Mouse (Mus musculus) intestine, embryonic 14.5 days (tissue): ENCODE measurements around the gene Ptprf. TPM values are rescaled to one million over a fixed set of nuclear protein-coding genes. Genes with fewer than 3 reads are reported as not detected.

Experiments
- ATAC-seq: fragments of 200-750 bp; cut with Nextera tagmentation; replicated peaks from 2 replicates; pipeline ENCODE4 v1.8.0; 2017; ENCODE audit warnings: low read depth, moderate number of reproducible peaks, moderate TSS enrichment, moderate library complexity; ENCODE audit not compliant: low FRiP score, low TSS enrichment
- DNase-seq: peaks from one replicate; pipeline ENCODE4 v3.0.0-alpha.2; 2018; ENCODE audit warnings: low spot score
- H3K27ac ChIP-seq: fragments of 300-500 bp; sonication (generic); 2 replicates; pipeline ENCODE4 v1.5.1; 2014; ENCODE audit warnings: low read depth, mild to moderate bottlenecking, control low read depth
- H3K27me3 ChIP-seq: fragments of 300-500 bp; sonication (generic); replicated peaks from 2 replicates; pipeline ENCODE4 v1.6.1; 2014; ENCODE audit warnings: low read length, control low read depth; ENCODE audit not compliant: control insufficient read depth, insufficient read depth
- H3K36me3 ChIP-seq: fragments of 300-500 bp; sonication (generic); 2 replicates; pipeline ENCODE4 v1.6.1; 2014; ENCODE audit warnings: low read length, control low read depth; ENCODE audit not compliant: control insufficient read depth, insufficient read depth
- H3K4me1 ChIP-seq: fragments of 300-500 bp; sonication (generic); replicated peaks from 2 replicates; pipeline ENCODE4 v1.6.1; 2014; ENCODE audit warnings: low read length, control low read depth, mixed read lengths; ENCODE audit not compliant: control insufficient read depth, insufficient read depth
- H3K4me2 ChIP-seq: fragments of 300-500 bp; sonication (generic); 2 replicates; pipeline ENCODE4 v1.6.1; 2014; ENCODE audit warnings: low read length
- H3K4me3 ChIP-seq: fragments of 300-500 bp; sonication (generic); 2 replicates; pipeline ENCODE4 v1.5.1; 2014; ENCODE audit warnings: low read depth, low read length, control low read depth, mixed read lengths
- H3K9ac ChIP-seq: fragments of 300-500 bp; sonication (generic); 2 replicates; pipeline ENCODE4 v1.6.1; 2014; ENCODE audit warnings: mild to moderate bottlenecking, low read length
- H3K9me3 ChIP-seq: fragments of 300-500 bp; sonication (generic); 2 replicates; pipeline ENCODE4 v1.6.1; 2016; ENCODE audit warnings: low read length, control low read depth; ENCODE audit not compliant: control insufficient read depth
- WGBS: fragments of 180-500 bp; shearing (Covaris S2); extraction: QIAGEN DNeasy Blood & Tissue Kit; methylation state at CpG from one replicate; pipeline ENCODE4 v1.1.7; 2014; 5-methylcytosine and 5-hydroxymethylcytosine counted together
- polyA plus RNA-seq: library from polyadenylated mRNA; unstranded; fragments of >200 nt; fragmentation: Nextera tagmentation; extraction: Ambion mirVana; gene quantifications from 2 replicates; pipeline ENCODE4 v1.2.1, GENCODE M21; 2014

Gene Ptprf
- polyA plus RNA-seq, 1 experiment from 2014 or later: 73.6 TPM

DNA sequence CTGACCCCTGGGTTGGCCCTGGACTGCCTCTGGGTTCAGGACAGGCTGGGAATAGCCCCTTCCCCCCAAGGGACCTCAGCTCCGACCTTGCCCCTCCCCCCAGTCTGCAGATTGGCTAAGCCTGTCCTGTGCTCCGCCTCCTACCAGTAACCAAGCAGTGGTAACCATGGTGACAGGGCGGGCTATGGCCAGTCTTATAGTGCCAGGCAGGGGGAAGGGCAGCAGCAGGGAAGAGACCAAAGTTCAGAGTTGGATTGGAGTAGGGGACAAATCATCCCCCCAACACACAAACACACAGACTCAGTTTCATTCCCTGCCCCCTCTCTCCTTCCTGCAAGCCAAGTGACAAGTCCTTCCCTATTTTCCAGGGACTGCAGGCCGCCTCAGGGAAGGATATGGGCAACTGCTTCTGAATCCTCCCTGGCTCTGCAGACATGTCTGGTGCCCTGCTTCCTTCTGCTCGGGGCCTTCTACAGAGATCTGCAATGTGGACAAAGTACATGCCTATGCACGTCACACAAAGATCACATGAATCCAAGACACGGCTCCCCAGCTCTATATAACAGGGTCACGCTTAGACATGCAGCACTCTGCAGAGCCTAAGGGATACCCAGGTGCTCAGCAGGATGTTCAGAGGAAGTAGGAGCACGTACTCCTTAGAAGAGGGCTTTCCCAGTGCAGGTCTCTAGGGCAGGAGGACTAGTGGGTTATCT lies 14.5 kb downstream of the Ptprf start:
- 19% methylated on average over 9 of the region's 9 CpGs for WGBS
- H3K27ac ChIP-seq: peak overlapping the region; percentile 69
- peak overlapping the region; percentile 26 for H3K4me2 ChIP-seq
- peaks cover 39% of the 10 kb centered on the region for H3K4me1 ChIP-seq
- no peak overlapping the region for H3K9ac ChIP-seq
- peaks cover 28% of the 10 kb centered on the region for H3K36me3 ChIP-seq
- no peaks in the 10 kb centered on the region for H3K27me3 ChIP-seq
- DNase-seq (peak; percentile 87), ATAC-seq (peak; percentile 91)
- H3K4me3 ChIP-seq: no peak overlapping the region
- no peaks in the 10 kb centered on the region for H3K9me3 ChIP-seq

DNA sequence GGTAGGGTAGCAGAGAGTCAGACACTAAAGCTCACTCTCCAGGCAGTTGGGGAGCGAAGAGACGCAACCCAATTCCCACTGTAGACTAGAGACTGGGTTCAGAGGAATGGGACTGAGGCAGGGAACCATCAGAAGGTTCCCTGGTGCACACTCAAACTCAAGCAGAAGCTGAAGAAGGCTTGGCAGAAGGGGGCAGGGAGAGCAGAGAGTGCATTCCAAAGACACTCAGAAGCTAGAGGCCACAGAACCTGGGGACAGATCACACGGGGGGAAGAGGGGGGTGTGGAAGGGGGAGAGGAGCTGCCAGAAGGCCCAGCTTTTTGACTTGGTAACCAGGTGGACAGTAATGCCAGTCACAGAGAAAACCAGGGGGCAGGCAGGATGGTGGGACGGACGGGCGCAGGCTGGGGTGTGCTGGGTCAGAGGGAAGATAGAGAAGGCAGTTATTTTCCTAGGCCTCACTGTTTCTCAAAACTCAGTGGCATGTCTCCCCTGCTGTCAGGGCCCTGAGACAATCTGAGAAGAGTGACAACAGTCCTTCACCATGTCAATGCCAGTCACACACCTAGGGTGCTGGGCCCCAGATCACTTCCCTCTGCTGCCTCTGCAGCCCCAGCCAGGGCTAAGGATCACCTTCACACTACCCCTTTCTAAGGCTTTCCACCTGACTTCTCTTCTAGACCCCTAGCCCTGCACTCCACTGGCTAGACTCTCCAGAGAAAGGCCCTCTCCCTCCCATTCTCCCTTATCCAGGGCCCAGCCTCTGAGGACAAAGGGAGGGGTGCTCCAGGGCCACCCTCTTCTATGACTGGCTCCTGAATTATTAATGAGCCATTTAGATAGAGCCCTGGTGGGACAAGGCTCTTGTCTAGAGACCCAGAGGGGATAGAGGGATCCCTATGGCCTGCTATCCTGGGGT lies 15.3 kb downstream of the Ptprf start:
- 82% methylated on average over 6 of the region's 6 CpGs for WGBS
- ATAC-seq (peak; percentile 54), DNase-seq (no peak)
- peaks cover 27% of the 10 kb centered on the region for H3K36me3 ChIP-seq
- H3K27me3 ChIP-seq: no peaks in the 10 kb centered on the region
- no peaks in the 10 kb centered on the region for H3K9me3 ChIP-seq
- H3K4me1 ChIP-seq: peaks cover 39% of the 10 kb centered on the region
- no peak overlapping the region for H3K4me3 ChIP-seq
- peak overlapping the region; percentile 69 for H3K27ac ChIP-seq
- H3K4me2 ChIP-seq: peak overlapping the region; percentile 26
- H3K9ac ChIP-seq: no peak overlapping the region

DNA sequence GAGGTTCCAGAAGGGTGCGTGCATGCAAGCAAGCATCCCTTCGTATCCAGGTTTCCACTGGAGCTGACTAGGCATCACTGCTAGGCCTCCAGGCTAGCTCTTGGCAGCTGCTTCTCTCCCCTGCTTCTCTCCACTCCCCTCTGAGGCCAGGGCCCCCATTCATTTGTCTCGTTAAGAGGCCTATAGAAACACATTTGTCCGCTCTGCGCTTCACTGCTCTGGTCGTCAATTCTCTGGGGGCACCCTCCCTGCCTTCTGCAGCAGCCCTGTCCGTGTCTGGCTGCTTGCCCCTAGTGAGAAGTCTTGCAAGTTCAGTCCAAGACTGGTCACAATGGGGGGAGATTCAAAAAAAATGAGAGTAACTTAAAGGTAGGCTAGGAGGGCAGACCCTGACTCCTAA lies 16.7 kb downstream of the Ptprf start:
- H3K27ac ChIP-seq: no peak overlapping the region
- H3K4me2 ChIP-seq: no peak overlapping the region
- peaks cover 45% of the 10 kb centered on the region for H3K4me1 ChIP-seq
- no peak overlapping the region for H3K4me3 ChIP-seq
- WGBS: 48% methylated on average over 7 of the region's 7 CpGs
- H3K36me3 ChIP-seq: peaks cover 31% of the 10 kb centered on the region
- ATAC-seq: no peak
- no peak for DNase-seq
- H3K27me3 ChIP-seq: no peaks in the 10 kb centered on the region
- no peaks in the 10 kb centered on the region for H3K9me3 ChIP-seq
- H3K9ac ChIP-seq: no peak overlapping the region

DNA sequence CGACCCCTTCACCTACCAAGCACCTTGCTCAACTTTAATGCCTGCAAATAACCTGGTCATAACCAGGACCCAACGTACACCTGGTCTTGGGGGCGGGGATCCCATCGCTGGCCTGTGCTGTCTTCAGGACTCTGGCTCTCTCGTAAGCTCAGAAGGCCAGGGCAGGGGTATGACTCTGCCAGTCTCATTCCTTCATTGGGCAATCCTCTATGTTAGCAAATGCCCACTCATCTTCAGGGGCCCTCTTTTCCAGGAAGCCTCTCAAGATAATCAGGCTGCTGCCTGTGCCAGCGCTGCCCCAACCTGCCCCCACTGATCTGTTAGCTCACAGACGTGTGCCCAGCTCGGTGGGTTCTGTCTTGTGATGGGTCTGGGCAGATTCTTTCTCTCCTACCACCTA lies 17.2 kb downstream of the Ptprf start:
- no peak overlapping the region for H3K4me3 ChIP-seq
- no peaks in the 10 kb centered on the region for H3K27me3 ChIP-seq
- H3K9me3 ChIP-seq: no peaks in the 10 kb centered on the region
- H3K4me2 ChIP-seq: no peak overlapping the region
- ATAC-seq (no peak), DNase-seq (no peak)
- H3K9ac ChIP-seq: no peak overlapping the region
- WGBS: 74% methylated on average over 8 of the region's 8 CpGs
- H3K36me3 ChIP-seq: peaks cover 37% of the 10 kb centered on the region
- H3K4me1 ChIP-seq: peaks cover 45% of the 10 kb centered on the region
- no peak overlapping the region for H3K27ac ChIP-seq

DNA sequence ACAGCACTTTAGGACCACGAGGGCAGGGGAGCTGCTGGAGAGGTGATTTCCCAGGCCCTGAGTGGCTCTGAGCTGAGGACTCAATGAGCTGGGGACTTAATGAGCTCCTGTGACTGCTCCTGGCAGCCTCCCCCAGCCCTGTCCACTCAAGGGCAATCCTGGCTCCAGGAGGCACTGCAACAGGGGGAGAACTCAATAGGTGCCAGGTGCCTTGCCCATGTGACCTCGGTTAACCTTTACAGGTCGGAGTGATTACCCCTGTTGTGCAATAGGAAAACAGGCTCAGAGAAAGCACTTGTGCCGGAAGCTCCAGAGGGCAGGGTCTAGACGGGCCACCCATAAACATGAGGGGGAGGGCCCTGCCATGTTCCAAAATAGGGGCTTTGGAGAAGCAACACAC lies 17.7 kb downstream of the Ptprf start:
- Histone ChIP-seq H3K27ac (peak overlapping the region; percentile 86; the same call in 1 of the 2 replicates), H3K4me1 (peaks cover 45% of the 10 kb centered on the region), H3K4me2 (no peak overlapping the region), H3K36me3 (peaks cover 41% of the 10 kb centered on the region), H3K27me3 (no peaks in the 10 kb centered on the region), H3K9me3 (no peaks in the 10 kb centered on the region), H3K9ac (no peak overlapping the region), H3K4me3 (no peak overlapping the region)
- no peak for DNase-seq
- ATAC-seq: no peak
- 59% methylated on average over 5 of the region's 5 CpGs for WGBS

DNA sequence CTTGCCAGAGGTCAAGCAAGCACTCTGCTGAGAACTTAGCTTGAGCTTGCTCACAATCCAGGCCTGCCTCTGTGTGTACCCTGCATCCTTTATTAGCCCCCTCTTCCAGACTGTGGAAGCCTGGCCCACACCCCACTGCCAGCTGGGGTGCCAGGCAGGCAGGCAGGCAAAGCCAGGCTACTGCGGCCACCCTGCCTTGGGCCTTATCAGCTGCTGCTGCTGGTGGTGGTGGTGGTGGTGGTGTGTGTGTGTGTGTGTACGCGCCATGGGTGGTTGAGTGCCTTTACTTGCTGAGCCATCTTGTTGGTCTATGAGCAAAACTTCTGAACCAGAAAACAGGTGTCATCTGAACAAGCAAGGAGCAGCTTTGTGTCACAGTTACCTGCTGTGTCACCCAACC lies 18.3 kb downstream of the Ptprf start:
- Histone ChIP-seq H3K4me2 (no peak overlapping the region; the same call in 1 of the 2 replicates), H3K27ac (peak overlapping the region; percentile 86), H3K36me3 (peaks cover 48% of the 10 kb centered on the region), H3K9me3 (no peaks in the 10 kb centered on the region), H3K9ac (no peak overlapping the region), H3K4me3 (no peak overlapping the region), H3K27me3 (no peaks in the 10 kb centered on the region), H3K4me1 (peaks cover 45% of the 10 kb centered on the region)
- 70% methylated on average over 3 of the region's 3 CpGs for WGBS
- DNase-seq (no peak), ATAC-seq (no peak)

DNA sequence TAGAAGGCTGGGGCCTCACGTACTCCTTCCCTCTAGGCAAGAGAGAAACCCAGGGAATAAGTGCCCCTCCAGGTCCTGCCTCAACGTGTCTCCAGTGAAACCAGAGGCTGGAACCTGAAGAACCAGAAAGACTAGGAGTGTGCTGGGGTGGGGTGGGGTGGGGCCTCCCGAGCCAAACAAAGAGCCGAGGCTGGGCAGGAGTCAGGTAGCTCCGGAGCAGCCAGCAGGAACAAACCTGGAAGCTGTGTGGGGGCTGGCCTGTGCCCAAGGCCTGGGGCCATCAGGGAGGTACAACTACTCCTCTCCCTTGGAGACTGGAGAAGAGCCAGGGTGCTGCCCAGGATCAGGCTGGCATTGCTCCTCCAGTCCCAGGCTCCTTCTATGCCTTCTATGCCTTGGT lies 18.9 kb downstream of the Ptprf start:
- Histone ChIP-seq H3K4me1 (peaks cover 41% of the 10 kb centered on the region), H3K9me3 (no peaks in the 10 kb centered on the region), H3K36me3 (peaks cover 54% of the 10 kb centered on the region), H3K4me2 (peak overlapping the region; percentile 22; the same call in 1 of the 2 replicates), H3K4me3 (no peak overlapping the region), H3K27ac (peak overlapping the region; percentile 86), H3K9ac (no peak overlapping the region), H3K27me3 (no peaks in the 10 kb centered on the region)
- ATAC-seq (peak; percentile 61), DNase-seq (no peak)
- 65% methylated on average over 5 of the region's 5 CpGs for WGBS

DNA sequence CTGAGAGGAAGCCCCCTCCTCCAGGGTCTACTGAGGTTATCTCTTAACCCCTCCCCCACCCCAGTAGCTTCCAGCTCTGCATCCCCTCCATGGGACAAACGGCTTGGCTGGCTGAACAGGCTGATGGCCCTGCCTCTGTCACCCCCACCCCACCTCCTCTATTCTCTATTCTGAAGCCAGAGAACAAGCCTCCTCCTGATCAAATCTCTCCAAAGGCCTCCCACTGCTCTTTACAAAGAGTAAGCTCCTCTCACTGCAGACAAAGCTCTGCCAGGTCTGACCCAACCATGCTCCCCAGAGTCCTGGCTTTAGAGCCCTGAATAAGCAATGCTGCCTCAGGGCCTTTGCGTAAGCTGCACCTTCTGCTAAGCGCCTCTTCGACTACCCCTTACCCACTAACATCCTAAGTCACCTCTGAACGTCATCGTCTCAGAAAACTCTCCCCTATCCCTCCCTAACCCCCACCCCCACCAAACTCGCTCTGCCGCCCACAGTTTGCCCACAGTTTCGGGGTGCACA lies 19.6 kb downstream of the Ptprf start:
- ATAC-seq (no peak), DNase-seq (no peak)
- H3K27ac ChIP-seq: peak overlapping the region; percentile 86
- H3K4me2 ChIP-seq: 0 out of 2 replicates have a peak overlapping the region, but pooled peaks have one; percentile 11
- peaks cover 36% of the 10 kb centered on the region for H3K4me1 ChIP-seq
- no peak overlapping the region for H3K9ac ChIP-seq
- no peak overlapping the region for H3K4me3 ChIP-seq
- 77% methylated on average over 9 of the region's 9 CpGs for WGBS
- H3K27me3 ChIP-seq: no peaks in the 10 kb centered on the region
- no peaks in the 10 kb centered on the region for H3K9me3 ChIP-seq
- H3K36me3 ChIP-seq: peaks cover 54% of the 10 kb centered on the region
